Mouse (Mus musculus): ENCODE measurements around the gene Agbl2. TPM values are rescaled to one million over a fixed set of nuclear protein-coding genes. Genes with fewer than 3 reads are reported as not detected.

Gene Agbl2
- polyA plus RNA-seq, 1 experiment: not detected

GRCm38 (mm10) chr2:90825515-90826172 is 43.1 kb downstream of the Agbl2 start:
- H3K4me3 ChIP-seq (replicated peaks): no peak overlapping the region
- TF ChIP-seq TAL1 (IDR thresholded peaks at IDR 0.05; ENCODE audit: low read length) (no peak), GATA1 (IDR thresholded peaks at IDR 0.05; ENCODE audit: low read length) (no peak)
- no peaks in the 10 kb centered on the region for H3K9me3 ChIP-seq (ENCODE audit: control insufficient read depth, low read length)
- H3K27me3 ChIP-seq (ENCODE audit: control insufficient read depth): peaks cover 2% of the 10 kb centered on the region; the same call in 1 of the 2 replicates
- H3K4me1 ChIP-seq (ENCODE audit: control insufficient read depth): no peaks in the 10 kb centered on the region; the same call in 1 of the 2 replicates
- H3K36me3 ChIP-seq (ENCODE audit: control insufficient read depth): no peaks in the 10 kb centered on the region

- no peaks in the 10 kb centered on the region; the same call in 1 of the 2 replicates for H3K4me1 ChIP-seq (ENCODE audit: control insufficient read depth)
- no peak overlapping the region for H3K4me3 ChIP-seq (replicated peaks)
- H3K36me3 ChIP-seq (ENCODE audit: control insufficient read depth): no peaks in the 10 kb centered on the region
- peaks cover 5% of the 10 kb centered on the region; the same call in 1 of the 2 replicates for H3K27me3 ChIP-seq (ENCODE audit: control insufficient read depth)
- TF ChIP-seq GATA1 (IDR thresholded peaks at IDR 0.05; ENCODE audit: low read length) (no peak), TAL1 (IDR thresholded peaks at IDR 0.05; ENCODE audit: low read length) (no peak)
- H3K9me3 ChIP-seq (ENCODE audit: control insufficient read depth, low read length): no peaks in the 10 kb centered on the region
Observed at GRCm38 (mm10) chr2:90828739-90829138, 46.2 kb downstream of the Agbl2 start.

GRCm38 (mm10) chr2:90833502-90833901 is 51.0 kb downstream of the Agbl2 start:
- Histone ChIP-seq H3K27me3 (ENCODE audit: control insufficient read depth) (peaks cover 5% of the 10 kb centered on the region; the same call in 1 of the 2 replicates), H3K36me3 (ENCODE audit: control insufficient read depth) (no peaks in the 10 kb centered on the region), H3K4me3 (replicated peaks) (no peak overlapping the region), H3K9me3 (ENCODE audit: control insufficient read depth, low read length) (no peaks in the 10 kb centered on the region), H3K4me1 (ENCODE audit: control insufficient read depth) (no peaks in the 10 kb centered on the region; the same call in 1 of the 2 replicates)
- TF ChIP-seq GATA1 (IDR thresholded peaks at IDR 0.05; ENCODE audit: low read length) (no peak), TAL1 (IDR thresholded peaks at IDR 0.05; ENCODE audit: low read length) (no peak)

- Histone ChIP-seq H3K4me1 (ENCODE audit: control insufficient read depth) (no peaks in the 10 kb centered on the region), H3K36me3 (ENCODE audit: control insufficient read depth) (no peaks in the 10 kb centered on the region)
- no peak for TF ChIP-seq TAL1 (IDR thresholded peaks at IDR 0.05; ENCODE audit: low read length)
- TF ChIP-seq GATA1 (IDR thresholded peaks at IDR 0.05; ENCODE audit: low read length): no peak
Observed at GRCm38 (mm10) chr2:90838621-90839020, 56.1 kb downstream of the Agbl2 start.

GRCm38 (mm10) chr2:90843666-90844065 is 61.1 kb downstream of the Agbl2 start:
- TF ChIP-seq TAL1 (IDR thresholded peaks at IDR 0.05; ENCODE audit: low read length) (no peak), GATA1 (IDR thresholded peaks at IDR 0.05; ENCODE audit: low read length) (no peak)
- Histone ChIP-seq H3K4me1 (ENCODE audit: control insufficient read depth) (peaks cover 33% of the 10 kb centered on the region), H3K36me3 (ENCODE audit: control insufficient read depth) (no peaks in the 10 kb centered on the region), H3K9me3 (ENCODE audit: control insufficient read depth, low read length) (no peaks in the 10 kb centered on the region), H3K4me3 (replicated peaks) (no peak overlapping the region), H3K27me3 (ENCODE audit: control insufficient read depth) (0 out of 2 replicates have a peak, but pooled peaks cover 3% of the 10 kb centered on the region)

More at GRCm38 (mm10) chr2:90838621-90839020, 56.1 kb downstream of the Agbl2 start:
- 0 out of 2 replicates have a peak, but pooled peaks cover 3% of the 10 kb centered on the region for H3K27me3 ChIP-seq (ENCODE audit: control insufficient read depth)
- no peaks in the 10 kb centered on the region for H3K9me3 ChIP-seq (ENCODE audit: control insufficient read depth, low read length)
- no peak overlapping the region for H3K4me3 ChIP-seq (replicated peaks)

- peaks cover 2% of the 10 kb centered on the region for H3K36me3 ChIP-seq (ENCODE audit: control insufficient read depth)
- no peak overlapping the region for H3K4me3 ChIP-seq (replicated peaks)
- TF ChIP-seq TAL1 (IDR thresholded peaks at IDR 0.05; ENCODE audit: low read length) (no peak), GATA1 (IDR thresholded peaks at IDR 0.05; ENCODE audit: low read length) (no peak)
- H3K27me3 ChIP-seq (ENCODE audit: control insufficient read depth): 0 out of 2 replicates have a peak, but pooled peaks cover 3% of the 10 kb centered on the region
- H3K9me3 ChIP-seq (ENCODE audit: control insufficient read depth, low read length): no peaks in the 10 kb centered on the region
- peaks cover 39% of the 10 kb centered on the region for H3K4me1 ChIP-seq (ENCODE audit: control insufficient read depth)
Observed at GRCm38 (mm10) chr2:90844262-90844661, 61.7 kb downstream of the Agbl2 start.

GRCm38 (mm10) chr2:90845234-90845633 is 62.7 kb downstream of the Agbl2 start:
- peaks cover 41% of the 10 kb centered on the region for H3K4me1 ChIP-seq (ENCODE audit: control insufficient read depth)
- no peak for TF ChIP-seq TAL1 (IDR thresholded peaks at IDR 0.05; ENCODE audit: low read length)
- peaks cover 10% of the 10 kb centered on the region for H3K36me3 ChIP-seq (ENCODE audit: control insufficient read depth)
- no peaks in the 10 kb centered on the region for H3K27me3 ChIP-seq (ENCODE audit: control insufficient read depth)
- no peak overlapping the region for H3K4me3 ChIP-seq (replicated peaks)
- H3K9me3 ChIP-seq (ENCODE audit: control insufficient read depth, low read length): no peaks in the 10 kb centered on the region

- H3K4me3 ChIP-seq (replicated peaks): peak overlapping the region; percentile 89
- peaks cover 20% of the 10 kb centered on the region for H3K36me3 ChIP-seq (ENCODE audit: control insufficient read depth)
- TF ChIP-seq TAL1 (IDR thresholded peaks at IDR 0.05; ENCODE audit: low read length): no peak
- TF ChIP-seq GATA1 (IDR thresholded peaks at IDR 0.05; ENCODE audit: low read length): no peak
Observed at GRCm38 (mm10) chr2:90846171-90846570, 63.6 kb downstream of the Agbl2 start.

GRCm38 (mm10) chr2:90846597-90846954 is 64.0 kb downstream of the Agbl2 start:
- peaks cover 24% of the 10 kb centered on the region for H3K36me3 ChIP-seq (ENCODE audit: control insufficient read depth)
- no peaks in the 10 kb centered on the region for H3K27me3 ChIP-seq (ENCODE audit: control insufficient read depth)
- no peak for TF ChIP-seq TAL1 (IDR thresholded peaks at IDR 0.05; ENCODE audit: low read length)
- TF ChIP-seq GATA1 (IDR thresholded peaks at IDR 0.05; ENCODE audit: low read length): no peak
- H3K4me3 ChIP-seq (replicated peaks): peak overlapping the region; percentile 89
- peaks cover 46% of the 10 kb centered on the region for H3K4me1 ChIP-seq (ENCODE audit: control insufficient read depth)
- H3K9me3 ChIP-seq (ENCODE audit: control insufficient read depth, low read length): no peaks in the 10 kb centered on the region

More at GRCm38 (mm10) chr2:90846171-90846570, 63.6 kb downstream of the Agbl2 start:
- peaks cover 45% of the 10 kb centered on the region for H3K4me1 ChIP-seq (ENCODE audit: control insufficient read depth)
- no peaks in the 10 kb centered on the region for H3K9me3 ChIP-seq (ENCODE audit: control insufficient read depth, low read length)
- no peaks in the 10 kb centered on the region for H3K27me3 ChIP-seq (ENCODE audit: control insufficient read depth)
